Mouse (Mus musculus) layer of hippocampus, adult 8-10 months (tissue): ENCODE results near the gene Usp51. TPM values are rescaled to one million over a fixed set of nuclear protein-coding genes. Genes with fewer than 3 reads are reported as not detected.
"Not testable (repeated sequence)": the region's sequence is repeated elsewhere in the genome, so short reads cannot be mapped to it uniquely, and the experiment has no call there.

Experiments used
- DNase-seq, 2 experiments: peaks; one replicate each; pipeline ENCODE4 v3.0.0; 2022; ENCODE audit warnings: low spot score in 2 of 2
- total RNA-seq, 4 experiments: library from RNA; stranded (reverse); gene quantifications; 2 replicates each; pipeline ENCODE4 v1.2.4; 2022

Gene Usp51
- total RNA-seq = 1 to 10 TPM; 2.0 to 3.1 (median 2.7) TPM

DNA sequence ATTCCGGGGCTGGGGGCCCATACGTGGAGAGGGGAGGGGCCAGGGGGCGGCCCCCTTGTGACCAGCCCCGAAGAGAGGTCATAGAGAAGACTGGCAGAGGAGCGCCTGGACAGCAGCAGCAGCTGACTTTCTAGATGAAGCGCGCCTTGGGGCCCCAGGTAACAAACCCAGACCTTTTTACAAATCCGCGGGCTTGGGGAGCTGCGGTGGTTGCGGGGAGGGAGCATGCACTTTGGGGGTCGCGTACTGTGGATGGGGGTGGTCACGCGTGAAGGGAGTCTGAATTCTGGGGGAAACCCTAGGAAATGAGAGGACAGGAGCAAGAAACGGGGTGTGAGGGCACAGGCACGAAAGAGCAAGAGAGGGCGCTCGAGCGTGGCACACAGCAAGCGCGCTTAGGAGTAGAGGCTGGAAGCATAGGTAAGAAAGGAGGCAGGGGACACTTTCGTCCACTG is at the start of gene Usp51:
TSS of gene Usp51 (plus strand) at position 83 of the 455 bp plus-strand sequence.
- DNase-seq = peak; percentile 12 to 42

DNA sequence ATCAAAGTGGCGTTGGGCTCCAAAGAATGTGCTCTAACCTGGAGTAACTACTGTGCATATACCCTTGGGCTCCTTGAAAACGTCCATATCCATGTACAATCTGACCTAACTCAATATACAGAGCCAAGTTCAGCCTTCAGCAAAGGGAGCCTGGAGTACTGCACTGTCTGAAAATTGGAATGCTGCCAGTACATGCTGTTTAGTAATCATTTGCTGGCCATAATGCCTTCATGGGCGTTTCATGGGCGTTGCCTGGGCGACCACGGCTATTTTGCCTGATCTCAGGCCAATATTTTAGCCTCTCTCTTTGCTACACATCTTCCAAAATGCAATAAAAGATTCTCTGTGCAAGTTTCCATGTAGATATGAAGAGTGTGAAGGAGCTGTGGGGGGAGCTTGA is 36.7 kb upstream of the Usp51 start:
- DNase-seq = no peak

DNA sequence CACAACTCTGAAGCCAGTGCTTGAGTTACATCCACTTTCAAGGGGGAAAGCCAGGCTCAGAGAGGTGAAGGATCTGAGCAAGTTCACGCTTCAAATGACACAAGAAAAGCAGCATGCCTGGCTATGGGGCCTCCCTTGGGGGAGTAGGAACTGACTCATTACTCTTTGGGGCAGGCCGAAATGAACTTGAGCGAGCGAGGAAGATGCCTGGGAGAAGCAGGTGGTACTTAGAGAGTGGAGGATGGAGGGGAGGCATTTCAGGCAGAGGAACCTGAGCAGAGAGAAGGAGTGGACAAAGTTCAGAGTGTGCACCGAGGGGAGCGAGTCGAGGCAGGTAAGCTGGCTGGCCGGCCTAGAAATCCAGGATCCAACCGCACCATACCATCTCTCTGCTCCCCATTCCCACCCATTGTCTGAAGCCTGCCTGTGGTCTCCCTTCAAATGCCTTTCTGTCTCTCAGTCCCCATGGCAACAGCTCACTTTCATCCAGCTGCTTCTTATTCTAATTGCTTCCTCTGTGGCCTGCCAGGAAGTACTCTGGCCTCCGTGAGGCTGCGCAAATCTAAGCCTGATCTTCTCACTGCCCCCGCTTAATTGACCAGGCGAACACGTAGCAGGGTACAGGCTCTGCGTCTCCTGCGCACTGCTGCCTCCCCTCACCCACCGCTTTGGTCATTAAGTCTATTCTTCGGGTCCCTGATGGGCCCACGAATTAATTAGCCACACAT is 32.6 kb upstream of the Usp51 start:
- DNase-seq = peak in 1 of 2 experiments; percentile 3

DNA sequence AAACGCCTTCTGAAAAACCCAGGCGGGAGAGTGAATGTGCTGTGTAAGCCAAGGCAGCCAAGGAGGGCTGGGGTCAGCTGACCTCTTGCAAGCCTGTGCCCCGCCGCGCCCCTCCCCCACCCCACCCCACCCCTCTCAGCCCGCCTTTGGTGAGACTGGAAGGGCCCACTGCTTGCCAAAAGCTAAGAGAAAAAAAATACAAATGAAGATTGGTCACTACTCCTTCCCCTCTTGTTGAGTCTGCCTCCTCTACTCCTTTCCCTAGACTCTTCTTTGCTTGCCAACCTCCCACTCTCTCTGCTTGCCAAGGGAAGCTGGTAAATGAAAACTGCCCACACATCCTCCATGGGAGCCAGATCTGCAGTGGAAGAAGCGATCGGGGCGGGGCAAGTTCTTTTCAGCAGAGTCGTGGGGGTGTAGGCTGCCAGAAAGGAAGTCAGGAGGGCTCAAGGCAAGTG is 32.0 kb upstream of the Usp51 start:
- peak; percentile 65 to 73 for DNase-seq

DNA sequence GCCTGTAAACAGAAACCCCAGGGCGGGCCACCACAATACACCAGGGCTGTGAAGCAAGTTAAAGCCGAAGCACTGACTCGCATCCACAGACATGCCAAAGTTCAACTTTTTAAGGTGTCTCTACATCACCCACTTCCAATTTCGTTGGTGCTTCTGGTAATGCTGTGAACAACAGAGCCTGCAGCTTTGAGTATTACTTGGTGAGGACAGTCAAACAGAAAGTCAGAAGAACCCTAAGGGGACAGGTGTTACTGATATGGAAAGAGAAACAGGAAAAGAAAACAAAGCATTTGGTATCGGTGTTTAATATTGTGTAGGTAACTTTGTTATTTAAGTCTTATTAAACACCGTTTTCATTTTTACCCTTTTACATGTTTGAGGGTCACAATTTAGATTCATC is 29.7 kb upstream of the Usp51 start:
- DNase-seq = no peak

DNA sequence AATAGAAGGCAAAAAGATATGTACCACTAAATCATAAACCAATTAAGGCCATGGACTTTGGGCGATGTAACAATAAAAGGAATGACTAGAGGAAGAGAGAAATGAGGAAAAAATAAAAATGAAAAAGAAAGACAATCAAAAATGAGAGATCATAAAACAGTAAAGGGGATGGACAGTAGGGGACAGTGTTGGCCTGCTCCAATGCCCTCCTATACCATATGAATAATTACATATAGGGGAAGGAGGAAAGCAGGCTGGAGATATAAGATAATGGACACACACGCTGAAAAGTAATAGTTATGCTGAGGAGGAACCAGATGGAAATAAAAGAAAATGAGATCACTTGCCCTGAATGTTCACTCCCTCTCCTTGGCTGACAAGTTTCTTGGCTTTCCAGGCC is 21.3 kb upstream of the Usp51 start:
- DNase-seq = no peak

DNA sequence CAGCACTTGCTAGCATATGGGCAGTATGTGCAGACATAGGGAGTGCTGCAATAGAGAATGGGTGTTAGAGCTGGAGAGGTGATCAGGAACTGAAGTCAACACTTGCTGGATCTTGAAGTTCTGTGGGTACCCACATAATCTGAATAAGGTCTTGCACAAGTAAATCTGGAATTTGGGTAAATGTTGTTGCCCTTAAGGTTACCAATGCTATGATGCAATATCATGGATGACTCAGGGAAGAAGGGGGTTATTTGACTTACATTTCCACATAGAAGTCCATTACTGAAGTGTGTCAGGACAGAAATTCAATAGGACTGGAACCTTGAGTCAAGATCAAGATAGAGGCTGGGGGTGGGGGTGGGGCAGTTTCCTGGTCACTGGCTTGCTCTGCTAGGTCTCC is 16.4 kb upstream of the Usp51 start:
- DNase-seq = not testable (repeated sequence)

DNA sequence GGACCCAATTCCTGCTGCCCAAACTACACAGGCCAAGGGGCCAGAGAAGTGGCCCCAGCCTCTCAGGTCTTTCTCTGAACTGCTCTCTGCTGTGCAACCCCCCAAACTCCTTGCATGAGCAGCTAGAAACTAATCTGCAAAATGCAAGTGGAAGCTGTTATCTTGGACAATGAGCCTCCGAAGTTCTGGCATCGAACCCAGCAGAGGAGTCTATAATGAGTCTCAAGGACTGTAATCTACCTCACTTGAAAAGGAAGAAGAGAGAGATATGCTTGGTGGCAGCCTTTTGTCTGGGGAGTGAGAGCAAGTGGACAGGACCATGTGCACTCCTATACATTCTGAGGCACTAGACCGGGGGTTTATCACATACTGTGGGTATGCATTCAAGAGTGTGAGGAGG is 10.2 kb upstream of the Usp51 start:
- DNase-seq = not testable (repeated sequence)

DNA sequence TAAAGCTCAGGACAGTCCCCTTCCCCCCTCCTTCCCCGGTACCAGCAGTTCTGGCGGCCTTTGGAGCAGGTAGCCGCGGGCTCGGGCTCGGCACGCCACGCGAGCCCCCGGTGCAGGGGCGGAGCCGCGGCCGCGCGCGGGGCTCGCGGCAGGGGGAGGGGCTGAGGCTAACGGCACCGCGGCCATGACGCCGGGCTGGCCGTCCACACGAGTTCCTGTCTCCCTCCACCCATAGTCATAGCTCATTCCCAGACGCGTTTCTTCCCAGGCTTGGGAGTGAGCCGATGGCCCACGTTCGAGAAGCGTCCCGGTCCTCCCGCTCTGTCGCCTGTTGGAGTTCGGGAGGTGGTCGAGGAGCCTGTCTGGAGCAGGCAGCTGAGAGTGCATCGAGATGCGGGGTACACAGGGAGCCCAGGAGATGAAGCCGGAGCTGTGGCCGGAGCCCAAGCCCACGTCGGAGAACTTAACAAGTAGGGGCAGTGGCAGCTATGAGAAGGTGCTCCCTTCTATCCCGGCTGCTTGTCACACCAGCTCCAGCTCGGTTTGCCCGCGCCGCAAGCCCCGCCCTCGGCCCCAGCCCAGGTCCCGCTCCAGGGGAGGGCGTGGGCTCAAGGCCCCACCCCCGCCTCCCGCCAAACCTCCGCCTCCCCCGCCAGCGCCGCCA is 884 bp downstream of the Usp51 start:
- DNase-seq = peak; percentile 10 to 21

DNA sequence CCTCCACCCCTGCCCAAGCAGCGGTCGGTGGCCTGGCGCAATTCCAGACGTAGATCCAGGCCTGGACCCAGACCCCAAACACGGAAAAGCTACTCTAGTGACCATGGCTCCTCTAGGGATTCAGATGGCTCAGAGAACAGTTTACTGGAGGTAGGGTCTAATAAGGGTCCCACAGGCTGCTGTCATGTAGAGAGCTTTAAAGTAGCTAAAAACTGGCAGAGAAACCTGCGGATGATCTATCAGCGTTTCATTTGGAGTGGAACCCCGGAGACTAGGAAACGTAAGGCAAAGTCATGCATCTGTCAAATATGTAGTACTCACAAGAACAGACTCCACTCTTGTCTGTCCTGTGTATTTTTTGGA is 1.4 kb downstream of the Usp51 start:
- DNase-seq = no peak

DNA sequence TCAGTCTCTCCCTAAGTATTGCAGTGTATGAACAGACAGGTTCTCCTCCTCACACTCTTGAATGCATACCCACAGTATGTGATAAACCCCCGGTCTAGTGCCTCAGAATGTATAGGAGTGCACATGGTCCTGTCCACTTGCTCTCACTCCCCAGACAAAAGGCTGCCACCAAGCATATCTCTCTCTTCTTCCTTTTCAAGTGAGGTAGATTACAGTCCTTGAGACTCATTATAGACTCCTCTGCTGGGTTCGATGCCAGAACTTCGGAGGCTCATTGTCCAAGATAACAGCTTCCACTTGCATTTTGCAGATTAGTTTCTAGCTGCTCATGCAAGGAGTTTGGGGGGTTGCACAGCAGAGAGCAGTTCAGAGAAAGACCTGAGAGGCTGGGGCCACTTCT is 19.0 kb downstream of the Usp51 start:
- DNase-seq = not testable (repeated sequence)

DNA sequence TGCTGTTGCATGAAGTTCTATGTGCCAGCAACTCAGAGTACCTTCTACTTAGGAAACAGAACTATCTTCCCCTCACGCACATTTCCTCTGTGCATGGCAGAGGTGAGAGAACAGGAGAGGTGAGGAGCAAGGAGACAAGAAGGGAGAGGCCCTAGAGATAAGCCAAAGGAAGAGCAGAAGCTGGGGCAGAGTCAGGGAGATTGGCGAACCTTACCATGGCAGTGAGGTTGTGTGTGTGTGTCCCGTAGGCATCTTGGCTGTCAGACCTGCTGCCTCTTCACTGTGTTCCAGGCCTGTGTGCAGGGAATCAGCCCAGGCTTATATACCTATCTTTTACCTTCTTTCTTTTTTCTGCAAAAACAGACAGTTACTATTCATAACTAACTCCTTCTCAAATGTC is 19.4 kb downstream of the Usp51 start:
- not testable (repeated sequence) for DNase-seq

DNA sequence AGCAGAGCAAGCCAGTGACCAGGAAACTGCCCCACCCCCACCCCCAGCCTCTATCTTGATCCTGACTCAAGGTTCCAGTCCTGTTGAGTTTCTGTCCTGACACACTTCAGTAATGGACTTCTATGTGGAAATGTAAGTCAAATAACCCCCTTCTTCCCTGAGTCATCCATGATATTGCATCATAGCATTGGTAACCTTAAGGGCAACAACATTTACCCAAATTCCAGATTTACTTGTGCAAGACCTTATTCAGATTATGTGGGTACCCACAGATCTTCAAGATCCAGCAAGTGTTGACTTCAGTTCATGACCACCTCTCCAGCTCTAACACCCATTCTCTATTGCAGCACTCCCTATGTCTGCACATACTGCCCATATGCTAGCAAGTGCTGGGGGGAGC is 25.3 kb downstream of the Usp51 start:
- DNase-seq = not testable (repeated sequence)

DNA sequence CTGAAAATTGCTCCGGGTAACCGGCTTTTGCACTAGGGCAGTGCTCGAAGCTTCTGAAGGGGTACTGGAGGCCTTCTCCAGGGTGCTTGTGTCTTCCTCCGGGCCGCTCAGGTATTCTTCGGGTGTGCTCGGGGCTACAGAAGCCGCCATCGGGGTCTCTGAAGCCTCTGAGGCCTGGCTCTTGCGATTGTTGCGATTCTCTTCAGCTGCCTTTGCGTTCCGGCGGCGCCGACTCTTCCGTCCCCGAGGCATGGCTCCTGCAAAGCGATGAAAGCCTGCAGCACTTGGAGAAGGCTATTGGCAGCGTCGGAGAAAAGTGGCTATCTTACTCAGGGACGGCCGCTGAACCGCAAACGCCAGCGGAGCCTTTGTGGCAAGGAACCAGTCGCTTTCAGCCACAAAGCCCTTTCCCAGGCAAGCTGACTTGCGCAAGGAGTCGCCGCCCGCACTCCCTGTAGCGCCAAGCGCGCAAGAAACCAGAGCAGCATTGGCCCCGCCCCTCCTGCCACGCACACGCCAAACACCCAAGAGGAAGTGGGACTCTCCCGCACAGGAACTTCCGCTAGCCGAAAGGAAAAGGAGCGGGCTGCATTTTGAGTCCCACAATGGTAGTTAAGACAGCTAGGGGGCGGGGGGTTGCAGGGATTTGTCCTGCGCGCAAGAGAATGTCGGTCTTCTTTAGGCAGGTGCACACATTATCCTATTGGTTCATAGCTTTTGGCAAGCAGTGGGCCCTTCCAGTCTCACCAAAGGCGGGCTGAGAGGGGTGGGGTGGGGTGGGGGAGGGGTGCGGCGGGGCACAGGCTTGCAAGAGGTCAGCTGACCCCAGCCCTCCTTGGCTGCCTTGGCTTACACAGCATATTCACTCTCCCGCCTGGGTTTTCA is 31.1 kb downstream of the Usp51 start, which contains the start of gene Mageh1:
TSS of gene Mageh1 (minus strand) at position 489 of the 885 bp plus-strand sequence.
- peak; percentile 80 to 81 for DNase-seq

DNA sequence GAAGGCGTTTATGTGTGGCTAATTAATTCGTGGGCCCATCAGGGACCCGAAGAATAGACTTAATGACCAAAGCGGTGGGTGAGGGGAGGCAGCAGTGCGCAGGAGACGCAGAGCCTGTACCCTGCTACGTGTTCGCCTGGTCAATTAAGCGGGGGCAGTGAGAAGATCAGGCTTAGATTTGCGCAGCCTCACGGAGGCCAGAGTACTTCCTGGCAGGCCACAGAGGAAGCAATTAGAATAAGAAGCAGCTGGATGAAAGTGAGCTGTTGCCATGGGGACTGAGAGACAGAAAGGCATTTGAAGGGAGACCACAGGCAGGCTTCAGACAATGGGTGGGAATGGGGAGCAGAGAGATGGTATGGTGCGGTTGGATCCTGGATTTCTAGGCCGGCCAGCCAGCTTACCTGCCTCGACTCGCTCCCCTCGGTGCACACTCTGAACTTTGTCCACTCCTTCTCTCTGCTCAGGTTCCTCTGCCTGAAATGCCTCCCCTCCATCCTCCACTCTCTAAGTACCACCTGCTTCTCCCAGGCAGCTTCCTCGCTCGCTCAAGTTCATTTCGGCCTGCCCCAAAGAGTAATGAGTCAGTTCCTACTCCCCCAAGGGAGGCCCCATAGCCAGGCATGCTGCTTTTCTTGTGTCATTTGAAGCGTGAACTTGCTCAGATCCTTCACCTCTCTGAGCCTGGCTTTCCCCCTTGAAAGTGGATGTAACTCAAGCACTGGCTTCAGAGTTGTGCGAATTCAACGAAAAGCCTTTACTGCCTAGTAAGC is 31.9 kb downstream of the Usp51 start:
- not testable (repeated sequence) for DNase-seq

Other genes with a start within 250 kb of the Usp51 start
- 10 to 100 TPM; 75.8 to 93.8 (median 82.7) TPM for gene Shroom2, start 237.0 kb upstream of the Usp51 start, total RNA-seq
- gene Gpr143, start 224.5 kb upstream of the Usp51 start, total RNA-seq = under 1 TPM in 3 of 4 experiments, not detected in 1; 0.27 to 0.72 (median 0.39) TPM
- gene Mageh1, start 31.1 kb downstream of the Usp51 start, total RNA-seq = 10 to 100 TPM; 45.6 to 54.1 (median 50.0) TPM
- under 1 TPM; 0.22 to 0.63 (median 0.46) TPM for gene Foxr2, start 112.3 kb downstream of the Usp51 start, total RNA-seq
- 10 to 100 TPM; 88.4 to 91.0 (median 89.0) TPM for gene Rragb, start 133.5 kb downstream of the Usp51 start, total RNA-seq
- gene Klf8, start 231.0 kb downstream of the Usp51 start, total RNA-seq = 1 to 10 TPM; 3.2 to 4.4 (median 4.2) TPM